9 mouse cellular contexts compared by ENCODE assay signal in the genomic region with DNA sequence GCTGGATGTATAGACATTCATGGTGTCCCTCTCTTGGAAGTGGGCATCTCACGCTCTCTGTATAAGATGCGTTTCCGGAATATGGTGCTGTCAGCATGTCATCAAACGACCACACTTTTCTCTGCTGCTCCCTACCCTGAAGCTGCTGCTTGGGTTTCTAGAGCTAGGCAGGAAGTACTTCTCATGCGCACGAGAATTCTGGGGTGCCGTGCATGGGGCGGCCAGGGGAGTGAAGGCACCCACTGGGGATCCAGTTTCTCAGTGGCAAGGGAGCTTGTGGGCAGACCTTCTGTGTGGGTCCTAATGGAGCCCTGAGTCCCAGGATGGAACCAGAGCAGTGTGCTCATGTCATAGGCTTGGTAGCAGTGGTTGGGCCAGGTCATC.
A peak's percentile ranks its signal among the peaks of the same experiment; 100 is the strongest.
DNase-seq lines count a peak whose midpoint lies in the region; ATAC-seq and TF ChIP-seq lines count a peak whose summit lies in the region.
"Had no signal": no experiment of that assay in that cellular context is flagged by ENCODE, and none has a peak within 500 bp of the region (broad histone marks: within the 10 kb centered on the region; RNA-seq: fewer than 3 reads in every experiment).

No protein-coding gene starts in this region.

- no peak overlapping the region for H3K27ac ChIP-seq in heart, embryonic 11.5 days (ENCODE audit: low read depth, low read length)
- H3K27ac ChIP-seq in heart, adult 2 months: no peak overlapping the region
- H3K27ac ChIP-seq in spleen, adult 2 months (ENCODE audit: insufficient read depth, low read length): peak overlapping the region; percentile 19
- H3K27ac ChIP-seq in midbrain, embryonic 11.5 days (ENCODE audit: low read depth, low read length): no peak overlapping the region
- H3K27ac ChIP-seq: gastrocnemius, adult 2 months had no signal

- intact Hi-C loops in heart, adult 2 months (cut with DNase I): loop anchor here (5.0 kb wide), 1 partner anchor 442 kb away; no protein-coding TSS in a partner anchor

- DNase-seq in heart, adult 2 months: no peak
- no peak for DNase-seq in spleen, adult 2 months (ENCODE audit: low read depth in 1 of 2, low spot score in 2 of 2)
- DNase-seq in spleen, postnatal 4 days (ENCODE audit: low spot score in 2 of 2): no peak
- no peak for DNase-seq in midbrain, embryonic 11.5 days (ENCODE audit: low spot score, missing footprints)
- DNase-seq in thymus, postnatal 4 days: peak; percentile 56
- no peak for DNase-seq in right cerebral cortex, adult 18-20 months
- no peak for DNase-seq in lung, postnatal 4 days

- 80% methylated on average over 8 of the region's 8 CpGs for WGBS in heart, embryonic 11.5 days (ENCODE audit: insufficient replicate concordance)
- WGBS in heart, adult 2 months: 63% methylated on average over 8 of the region's 8 CpGs
- 54% methylated on average over 8 of the region's 8 CpGs for WGBS in spleen, adult 2 months
- WGBS in midbrain, embryonic 11.5 days: 82% methylated on average over 8 of the region's 8 CpGs

- ATAC-seq in heart, embryonic 11.5 days (replicated peaks; ENCODE audit: insufficient number of reproducible peaks, low FRiP score, low TSS enrichment): no peak
- no peak for ATAC-seq in midbrain, embryonic 11.5 days (ENCODE audit: low FRiP score)

- H3K4me2 ChIP-seq in heart, embryonic 11.5 days: peak overlapping the region; percentile 64
- H3K4me2 ChIP-seq in midbrain, embryonic 11.5 days: peak overlapping the region; percentile 42

- no peak for TF ChIP-seq POLR2A in heart, adult 2 months (IDR thresholded peaks at IDR 0.05; ENCODE audit: insufficient read depth, low read depth, low read length)
- no peak for TF ChIP-seq POLR2A in spleen, adult 2 months (IDR thresholded peaks at IDR 0.05; ENCODE audit: low read depth, low read length)

- no peak overlapping the region for H3K9ac ChIP-seq in heart, embryonic 11.5 days (ENCODE audit: low read depth, low read length)
- H3K9ac ChIP-seq in heart, adult 2 months (ENCODE audit: low read depth, low read length): no peak overlapping the region
- peak overlapping the region; percentile 38; the same call in 1 of the 2 replicates for H3K9ac ChIP-seq in midbrain, embryonic 11.5 days (ENCODE audit: low read length)

- no peak overlapping the region for H3K4me3 ChIP-seq in heart, embryonic 11.5 days (ENCODE audit: low read depth, low read length)
- no peak overlapping the region for H3K4me3 ChIP-seq in heart, adult 2 months
- no peak overlapping the region for H3K4me3 ChIP-seq in spleen, adult 2 months (ENCODE audit: extremely low read depth, insufficient read depth, insufficient read length)
- no peak overlapping the region for H3K4me3 ChIP-seq in midbrain, embryonic 11.5 days (ENCODE audit: low read depth, low read length)

- H3K27me3 ChIP-seq in heart, embryonic 11.5 days (ENCODE audit: control insufficient read depth, insufficient read depth, low read length): no peaks in the 10 kb centered on the region
- no peaks in the 10 kb centered on the region for H3K27me3 ChIP-seq in heart, adult 2 months (ENCODE audit: control insufficient read depth, insufficient read depth, low read length)
- H3K27me3 ChIP-seq in spleen, adult 2 months (ENCODE audit: control insufficient read depth, insufficient read depth, low read length): no peaks in the 10 kb centered on the region
- no peaks in the 10 kb centered on the region for H3K27me3 ChIP-seq in midbrain, embryonic 11.5 days (ENCODE audit: control insufficient read depth, insufficient read depth, low read length)

- no peaks in the 10 kb centered on the region for H3K9me3 ChIP-seq in heart, embryonic 11.5 days (replicated peaks; ENCODE audit: control insufficient read depth, low read length)
- no peaks in the 10 kb centered on the region for H3K9me3 ChIP-seq in midbrain, embryonic 11.5 days (ENCODE audit: control insufficient read depth, low read length)

- H3K4me1 ChIP-seq in heart, embryonic 11.5 days (ENCODE audit: control insufficient read depth, insufficient read depth, low read length): no peaks in the 10 kb centered on the region
- no peaks in the 10 kb centered on the region for H3K4me1 ChIP-seq in heart, adult 2 months (ENCODE audit: control insufficient read depth, insufficient read depth, low read length)
- H3K4me1 ChIP-seq in spleen, adult 2 months (ENCODE audit: control insufficient read depth, insufficient read depth, insufficient read length): no peaks in the 10 kb centered on the region
- H3K4me1 ChIP-seq in midbrain, embryonic 11.5 days (ENCODE audit: control insufficient read depth, insufficient read depth, low read length): peaks cover 4% of the 10 kb centered on the region; the same call in 1 of the 2 replicates

- no peak for TF ChIP-seq CTCF in heart, adult 2 months (IDR thresholded peaks at IDR 0.05)
- TF ChIP-seq CTCF in spleen, adult 2 months (IDR thresholded peaks at IDR 0.05; ENCODE audit: extremely low read depth, insufficient read depth, insufficient read length, insufficient replicate concordance): no peak

- no peaks in the 10 kb centered on the region for H3K36me3 ChIP-seq in heart, embryonic 11.5 days (ENCODE audit: control insufficient read depth, insufficient read depth, low read length)
- no peaks in the 10 kb centered on the region for H3K36me3 ChIP-seq in heart, adult 2 months (ENCODE audit: control insufficient read depth, insufficient read depth, low read length)
- H3K36me3 ChIP-seq in spleen, adult 2 months (ENCODE audit: control insufficient read depth, insufficient read depth, low read length): no peaks in the 10 kb centered on the region
- H3K36me3 ChIP-seq in midbrain, embryonic 11.5 days (ENCODE audit: control insufficient read depth, insufficient read depth, low read length): no peaks in the 10 kb centered on the region

- no peaks in the 10 kb centered on the region for H3K79me2 ChIP-seq in heart, adult 2 months (replicated peaks; ENCODE audit: control insufficient read depth, insufficient read depth, low read length)

- TF ChIP-seq EP300 in heart, adult 2 months (IDR thresholded peaks at IDR 0.05; ENCODE audit: insufficient read depth, low read depth, low read length): no peak
